Mouse (Mus musculus) kidney, embryonic 14.5 days (tissue): ENCODE data around the gene Gnb1. TPM values are rescaled to one million over a fixed set of nuclear protein-coding genes. Genes with fewer than 3 reads are reported as not detected.
"Not testable (repeated sequence)": the region's sequence is repeated elsewhere in the genome, so short reads cannot be mapped to it uniquely, and the experiment has no call there.

Experiments used
- ATAC-seq: fragments of 200-750 bp; cut with Nextera tagmentation; 2 replicates; pipeline ENCODE4 v1.8.0; 2017; ENCODE audit warnings: moderate number of reproducible peaks, mild to moderate bottlenecking, moderate TSS enrichment, moderate library complexity; ENCODE audit not compliant: low FRiP score, low TSS enrichment
- H3K27ac ChIP-seq: fragments of 300-500 bp; sonication (generic); 2 replicates; pipeline ENCODE4 v1.5.1; 2014; ENCODE audit warnings: low read depth, mild to moderate bottlenecking, low read length, moderate library complexity, mixed read lengths
- H3K27me3 ChIP-seq: fragments of 300-500 bp; sonication (generic); 2 replicates; pipeline ENCODE4 v1.6.1; 2014; ENCODE audit warnings: mild to moderate bottlenecking, low read length; ENCODE audit not compliant: control insufficient read depth, insufficient read depth
- H3K36me3 ChIP-seq: fragments of 300-500 bp; sonication (generic); 2 replicates; pipeline ENCODE4 v1.6.1; 2014; ENCODE audit warnings: low read length, mixed read lengths; ENCODE audit not compliant: control insufficient read depth, insufficient read depth
- H3K4me1 ChIP-seq: fragments of 300-500 bp; sonication (generic); 2 replicates; pipeline ENCODE4 v1.6.1; 2014; ENCODE audit warnings: low read length, mixed read lengths; ENCODE audit not compliant: control insufficient read depth, insufficient read depth
- H3K4me2 ChIP-seq: fragments of 300-500 bp; sonication (generic); replicated peaks from 2 replicates; pipeline ENCODE4 v1.6.1; 2014; ENCODE audit warnings: low read depth, mild to moderate bottlenecking, low read length
- H3K4me3 ChIP-seq: fragments of 300-500 bp; sonication (generic); 2 replicates; pipeline ENCODE4 v1.5.1; 2014; ENCODE audit warnings: mild to moderate bottlenecking, low read length
- H3K9ac ChIP-seq: fragments of 300-500 bp; sonication (generic); 2 replicates; pipeline ENCODE4 v1.6.1; 2014; ENCODE audit warnings: low read depth, mild to moderate bottlenecking, low read length, moderate library complexity
- H3K9me3 ChIP-seq: fragments of 300-500 bp; sonication (generic); 2 replicates; pipeline ENCODE4 v1.6.1; 2016; ENCODE audit warnings: low read length; ENCODE audit not compliant: control insufficient read depth
- WGBS: fragments of 180-500 bp; shearing (Covaris S2); extraction: QIAGEN DNeasy Blood & Tissue Kit; methylation state at CpG from one replicate; pipeline ENCODE4 v1.1.7; 2014; 5-methylcytosine and 5-hydroxymethylcytosine counted together
- polyA plus RNA-seq: library from polyadenylated mRNA; unstranded; fragments of >200 nt; fragmentation: Nextera tagmentation; extraction: Ambion mirVana; gene quantifications from 2 replicates; pipeline ENCODE4 v1.2.1, GENCODE M21; 2014

The Gnb1 gene
- polyA plus RNA-seq, 1 experiment from 2014 or later: 553 TPM

DNA sequence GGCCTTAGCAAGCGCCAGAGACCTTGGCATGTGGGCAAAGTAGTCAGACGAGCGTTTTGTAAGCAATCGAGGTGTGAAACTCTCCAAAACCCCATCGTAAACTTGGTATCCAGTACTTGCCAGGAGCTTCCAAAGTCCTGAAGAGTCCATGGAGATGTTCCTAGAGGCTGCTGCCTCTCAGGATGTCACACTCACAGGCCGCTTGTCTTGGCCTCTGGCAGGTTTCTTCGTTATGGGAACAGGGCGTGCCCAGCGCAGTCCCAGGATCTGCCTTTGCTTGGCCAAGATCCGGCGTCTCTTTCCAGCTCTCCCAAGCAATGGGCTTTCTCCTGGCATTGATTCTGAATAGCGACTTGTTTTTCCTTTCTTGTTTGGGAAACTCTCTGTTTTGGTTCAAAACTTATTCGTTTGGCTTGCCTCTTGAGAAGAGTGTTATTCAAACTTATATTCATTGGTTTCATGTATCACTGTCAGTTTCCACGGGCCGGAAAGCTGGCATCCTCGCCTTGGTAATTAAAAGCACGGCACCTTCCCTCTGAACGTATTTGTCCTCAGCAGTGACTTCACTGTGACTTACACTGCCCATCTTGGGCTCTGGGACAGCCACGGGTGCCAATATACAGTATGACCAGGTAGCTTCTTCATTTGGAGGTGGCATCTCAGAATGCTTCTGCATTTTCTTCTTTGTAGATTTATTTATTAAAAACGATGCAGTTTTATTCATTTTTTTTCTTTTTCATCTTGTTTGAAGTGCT, 73.3 kb downstream of the Gnb1 start:
- Histone ChIP-seq H3K4me3 (peak overlapping the region; percentile 79), H3K4me2 (peak overlapping the region; percentile 85), H3K9ac (peak overlapping the region; percentile 61), H3K36me3 (peaks cover 18% of the 10 kb centered on the region), H3K27ac (peak overlapping the region; percentile 88), H3K4me1 (peaks cover 34% of the 10 kb centered on the region), H3K9me3 (no peaks in the 10 kb centered on the region), H3K27me3 (no peaks in the 10 kb centered on the region)
- ATAC-seq: no peak
- 9% methylated on average over 20 of the region's 20 CpGs for WGBS

DNA sequence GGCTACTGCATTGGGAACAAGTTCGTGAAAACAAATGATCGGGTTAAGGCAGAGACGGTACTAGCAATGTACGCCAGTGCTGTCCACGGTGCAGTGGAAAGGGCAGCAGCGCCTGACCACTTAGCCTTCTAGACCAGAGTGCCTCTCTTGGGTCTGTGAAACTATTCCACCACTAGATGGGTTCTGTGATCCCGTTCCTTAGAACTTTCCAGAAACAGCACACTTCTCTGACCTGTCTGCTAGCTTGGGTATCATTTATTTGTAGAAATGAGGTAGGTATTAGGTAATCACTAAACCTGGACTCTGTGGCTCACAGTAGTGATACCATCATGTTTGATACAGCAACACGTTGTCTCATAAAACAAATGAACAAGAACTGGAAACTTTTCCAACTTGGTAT, 75.4 kb downstream of the Gnb1 start:
- Histone ChIP-seq H3K27me3 (no peaks in the 10 kb centered on the region), H3K4me3 (no peak overlapping the region), H3K4me1 (peaks cover 29% of the 10 kb centered on the region), H3K36me3 (no peaks in the 10 kb centered on the region), H3K9ac (no peak overlapping the region), H3K4me2 (no peak overlapping the region; the same call in 1 of the 2 replicates), H3K27ac (no peak overlapping the region), H3K9me3 (no peaks in the 10 kb centered on the region)
- 42% methylated on average over 8 of the region's 8 CpGs for WGBS
- no peak for ATAC-seq

DNA sequence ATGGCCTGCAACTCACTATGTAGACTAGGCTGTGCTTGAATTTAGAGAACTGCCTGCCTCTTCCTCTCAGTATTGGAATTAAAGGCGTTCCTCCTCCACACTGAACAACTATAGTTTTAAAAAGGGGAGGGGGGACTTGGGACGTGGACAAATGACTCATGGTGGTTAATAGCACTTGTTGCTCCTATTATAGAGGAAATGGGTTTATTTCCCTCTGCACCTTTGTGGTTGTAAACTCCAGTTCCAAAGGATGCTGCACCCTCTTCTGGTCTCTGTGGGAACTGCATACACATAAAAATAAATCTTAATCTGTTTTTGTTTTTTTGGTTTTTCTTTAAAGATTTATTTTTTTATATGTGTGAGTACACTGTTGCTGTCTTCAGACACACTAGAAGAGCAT, 77.0 kb downstream of the Gnb1 start:
- no peak overlapping the region for H3K27ac ChIP-seq
- H3K27me3 ChIP-seq: no peaks in the 10 kb centered on the region
- H3K9ac ChIP-seq: no peak overlapping the region
- H3K36me3 ChIP-seq: no peaks in the 10 kb centered on the region
- ATAC-seq: no peak
- 17% methylated on average over 2 of the region's 2 CpGs for WGBS
- H3K9me3 ChIP-seq: no peaks in the 10 kb centered on the region
- H3K4me3 ChIP-seq: no peak overlapping the region
- no peak overlapping the region for H3K4me2 ChIP-seq
- H3K4me1 ChIP-seq: peaks cover 19% of the 10 kb centered on the region

DNA sequence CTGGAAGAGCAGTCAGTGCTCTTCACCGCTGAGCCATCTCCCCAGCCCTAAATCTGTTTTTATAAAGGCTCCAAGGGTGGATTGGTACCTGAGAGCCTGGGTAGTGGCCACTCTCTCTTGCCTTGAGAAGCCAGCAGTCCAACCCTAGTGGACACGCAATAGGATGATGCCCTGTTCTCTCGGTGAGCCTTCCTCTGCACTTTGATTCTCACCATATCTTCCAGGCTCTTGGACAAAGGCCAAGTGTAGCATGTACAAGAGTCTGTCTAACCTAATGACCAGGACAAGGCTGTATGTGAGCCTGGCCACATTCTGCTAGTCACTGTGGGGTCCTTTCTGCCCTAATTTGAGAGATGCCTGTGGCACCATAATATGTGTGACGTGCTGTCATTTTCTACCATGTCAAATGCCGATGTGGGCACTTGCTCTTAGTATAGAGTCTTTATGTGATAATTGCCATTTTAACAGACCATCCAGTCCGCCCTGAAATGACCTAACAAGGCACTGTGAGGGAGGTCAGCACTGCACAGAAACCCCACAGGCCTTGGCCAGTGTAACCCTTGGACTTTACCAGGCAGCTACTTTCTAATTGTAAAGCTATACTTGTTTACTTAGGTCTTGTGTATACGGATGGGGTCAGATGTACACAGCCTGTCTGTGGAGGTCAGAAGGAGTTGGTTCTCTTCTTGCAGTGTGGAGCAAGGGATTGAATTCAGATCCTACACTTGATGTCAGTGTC, 77.6 kb downstream of the Gnb1 start:
- Histone ChIP-seq H3K4me3 (no peak overlapping the region), H3K4me2 (no peak overlapping the region), H3K27me3 (no peaks in the 10 kb centered on the region), H3K27ac (no peak overlapping the region), H3K36me3 (no peaks in the 10 kb centered on the region), H3K4me1 (peaks cover 19% of the 10 kb centered on the region), H3K9me3 (no peaks in the 10 kb centered on the region), H3K9ac (no peak overlapping the region)
- no peak for ATAC-seq
- WGBS: 75% methylated on average over 7 of the region's 7 CpGs

DNA sequence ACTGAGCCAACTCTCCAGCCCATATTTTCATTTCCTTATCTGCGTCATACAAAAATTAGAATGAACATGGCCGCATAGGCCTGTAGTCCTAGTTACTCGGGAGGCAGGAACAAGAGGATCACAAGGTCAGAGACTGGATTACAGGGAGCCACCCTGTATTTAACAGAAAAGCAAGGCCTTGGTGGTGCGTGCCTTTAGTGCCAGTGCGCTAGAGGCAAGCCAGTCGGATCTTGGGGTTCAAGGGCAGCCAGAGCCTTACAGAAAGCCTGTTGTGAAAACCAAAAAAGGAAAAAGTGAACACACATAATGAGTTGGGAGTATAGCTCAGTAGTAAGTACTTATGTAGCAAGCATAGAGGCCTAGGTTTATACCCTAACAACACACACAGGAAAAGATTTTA, 78.7 kb downstream of the Gnb1 start:
- H3K4me2 ChIP-seq: no peak overlapping the region
- H3K36me3 ChIP-seq: no peaks in the 10 kb centered on the region
- 92% methylated on average over 6 of the region's 6 CpGs for WGBS
- no peaks in the 10 kb centered on the region for H3K9me3 ChIP-seq
- no peak overlapping the region for H3K27ac ChIP-seq
- no peak overlapping the region for H3K4me3 ChIP-seq
- peaks cover 16% of the 10 kb centered on the region for H3K4me1 ChIP-seq
- ATAC-seq: no peak
- no peak overlapping the region for H3K9ac ChIP-seq
- no peaks in the 10 kb centered on the region for H3K27me3 ChIP-seq

DNA sequence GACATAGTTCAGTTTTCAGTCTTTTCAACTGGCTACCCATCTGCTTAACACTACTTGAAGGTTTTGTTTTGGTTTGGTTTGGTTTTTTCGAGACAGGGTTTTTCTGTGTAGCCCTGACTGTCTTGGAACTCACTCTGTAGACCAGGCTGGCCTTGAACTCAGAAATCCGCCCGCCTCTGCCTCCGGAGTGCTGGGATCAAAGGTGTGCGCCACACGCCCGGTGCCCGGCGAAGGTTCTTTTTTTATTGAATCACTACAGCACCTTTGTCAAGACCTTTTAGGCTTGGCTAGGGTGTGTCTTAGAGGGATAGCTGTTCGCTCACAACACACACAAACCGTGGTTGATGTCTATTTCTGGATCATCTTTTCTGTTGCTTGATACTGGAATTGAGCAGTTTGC, 79.2 kb downstream of the Gnb1 start:
- H3K4me1 ChIP-seq: peaks cover 11% of the 10 kb centered on the region
- not testable (repeated sequence) for H3K36me3 ChIP-seq, H3K27me3 ChIP-seq, H3K4me2 ChIP-seq, H3K4me3 ChIP-seq, ATAC-seq, H3K9me3 ChIP-seq, H3K9ac ChIP-seq, H3K27ac ChIP-seq
- 90% methylated on average over 11 of the region's 11 CpGs for whole genome bisulfite sequencing

DNA sequence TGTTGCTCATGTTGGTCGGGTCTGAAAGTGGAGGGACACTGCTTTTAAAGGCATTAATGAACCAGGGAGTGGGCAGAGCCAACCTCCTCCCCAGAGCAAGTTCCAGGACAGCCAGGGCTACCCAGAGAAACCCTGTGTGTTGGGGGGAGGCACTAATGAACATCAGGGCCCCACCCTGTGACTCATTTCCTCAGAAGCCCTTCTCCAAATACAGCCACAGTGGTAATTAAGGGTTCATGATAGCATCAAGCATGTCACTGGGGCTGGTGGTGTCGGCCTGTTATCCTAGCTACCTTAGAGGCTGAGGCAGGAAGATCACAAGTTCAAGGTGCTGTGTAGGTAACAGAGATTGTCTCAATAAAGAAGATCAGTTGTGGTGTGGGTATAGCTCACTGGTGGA, 80.3 kb downstream of the Gnb1 start:
- WGBS: 88% methylated on average over 2 of the region's 2 CpGs

DNA sequence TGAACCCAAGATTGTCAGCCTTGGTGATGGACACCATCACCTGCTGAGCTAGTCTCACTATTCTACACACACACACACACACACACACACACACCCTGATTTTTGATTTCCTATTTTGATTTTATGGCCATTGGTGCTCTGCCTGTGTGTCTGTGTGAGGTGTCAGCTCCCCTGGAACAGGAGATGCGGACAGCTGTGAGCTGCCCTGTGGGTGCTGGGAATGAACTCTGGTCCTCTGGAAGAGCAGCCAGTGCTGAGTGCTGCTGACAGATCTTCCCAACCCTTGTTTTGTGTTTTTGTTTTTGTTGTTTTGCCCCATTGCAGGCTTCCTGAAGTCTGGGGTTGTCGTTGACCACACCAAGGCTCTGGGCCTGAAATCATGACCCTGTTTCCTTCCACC, 82.0 kb downstream of the Gnb1 start:
- Histone ChIP-seq H3K4me1 (no peaks in the 10 kb centered on the region), H3K9me3 (no peaks in the 10 kb centered on the region), H3K27ac (no peak overlapping the region), H3K36me3 (peaks cover 11% of the 10 kb centered on the region), H3K27me3 (no peaks in the 10 kb centered on the region), H3K9ac (no peak overlapping the region), H3K4me3 (no peak overlapping the region), H3K4me2 (no peak overlapping the region)
- 88% methylated on average over 2 of the region's 2 CpGs for WGBS
- no peak for ATAC-seq

More for the DNA sequence above, 80.3 kb downstream of the Gnb1 start:
- Histone ChIP-seq H3K9me3 (no peaks in the 10 kb centered on the region), H3K4me2 (no peak overlapping the region), H3K36me3 (no peaks in the 10 kb centered on the region; the same call in 1 of the 2 replicates), H3K9ac (no peak overlapping the region), H3K27me3 (no peaks in the 10 kb centered on the region), H3K4me3 (no peak overlapping the region), H3K4me1 (peaks cover 3% of the 10 kb centered on the region; the same call in 1 of the 2 replicates), H3K27ac (no peak overlapping the region)
- no peak for ATAC-seq

DNA sequence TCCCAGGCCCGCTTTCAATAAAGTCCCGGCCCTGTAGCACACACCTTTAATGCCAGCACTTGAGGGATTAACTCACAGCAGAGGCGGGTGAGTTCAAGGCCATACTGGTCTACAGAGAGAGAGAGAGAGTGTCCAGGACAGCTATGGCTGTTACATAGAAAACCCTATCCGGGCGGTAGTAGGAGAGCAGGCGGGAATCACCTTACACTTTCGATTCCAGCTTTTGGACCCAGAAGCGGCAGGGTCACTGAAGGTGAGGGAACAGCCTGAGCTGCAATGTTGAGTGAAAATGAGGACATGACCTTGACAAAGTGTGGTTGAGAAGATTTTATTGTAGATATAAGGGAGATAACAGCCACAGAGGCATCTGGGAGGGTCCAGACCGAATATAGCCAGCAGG, 82.7 kb downstream of the Gnb1 start:
- no peak overlapping the region for H3K4me3 ChIP-seq
- H3K4me1 ChIP-seq: no peaks in the 10 kb centered on the region
- no peak overlapping the region for H3K27ac ChIP-seq
- no peak for ATAC-seq
- no peak overlapping the region for H3K9ac ChIP-seq
- H3K36me3 ChIP-seq: peaks cover 18% of the 10 kb centered on the region
- no peaks in the 10 kb centered on the region for H3K27me3 ChIP-seq
- WGBS: 90% methylated on average over 9 of the region's 9 CpGs
- H3K9me3 ChIP-seq: no peaks in the 10 kb centered on the region
- no peak overlapping the region for H3K4me2 ChIP-seq
